Mouse (Mus musculus) intestine, postnatal 0 days (tissue): ENCODE data around the gene Arid5b. TPM values are rescaled to one million over a fixed set of nuclear protein-coding genes. Genes with fewer than 3 reads are reported as not detected.

Experiments
- ATAC-seq: fragments of 200-750 bp; cut with Nextera tagmentation; 2 replicates; pipeline ENCODE4 v1.8.0; 2017; ENCODE audit warnings: mild to moderate bottlenecking, moderate TSS enrichment, moderate library complexity
- H3K27ac ChIP-seq: fragments of 300-500 bp; sonication (generic); 2 replicates; pipeline ENCODE4 v1.5.1; 2014; ENCODE audit warnings: mild to moderate bottlenecking, low read depth, low read length, moderate library complexity
- H3K27me3 ChIP-seq: fragments of 300-500 bp; sonication (generic); replicated peaks from 2 replicates; pipeline ENCODE4 v1.6.1; 2014; ENCODE audit warnings: low read length, mixed read lengths; ENCODE audit not compliant: control insufficient read depth, insufficient read depth
- H3K36me3 ChIP-seq: fragments of 300-500 bp; sonication (generic); 2 replicates; pipeline ENCODE4 v1.6.1; 2014; ENCODE audit warnings: mild to moderate bottlenecking, moderate library complexity; ENCODE audit not compliant: control insufficient read depth, insufficient read depth
- H3K4me1 ChIP-seq: fragments of 300-500 bp; sonication (generic); replicated peaks from 2 replicates; pipeline ENCODE4 v1.6.1; 2014; ENCODE audit warnings: antibody characterized with exemption, low read length, mixed read lengths; ENCODE audit not compliant: control insufficient read depth, insufficient read depth
- H3K4me2 ChIP-seq: fragments of 300-500 bp; sonication (generic); replicated peaks from 2 replicates; pipeline ENCODE4 v1.6.1; 2014; ENCODE audit warnings: low read depth, mild to moderate bottlenecking, moderate library complexity
- H3K4me3 ChIP-seq: fragments of 300-500 bp; sonication (generic); 2 replicates; pipeline ENCODE4 v1.5.1; 2014; ENCODE audit warnings: low read depth, low read length
- H3K9ac ChIP-seq: fragments of 300-500 bp; sonication (generic); 2 replicates; pipeline ENCODE4 v1.6.1; 2014; ENCODE audit warnings: mild to moderate bottlenecking, low read depth, low read length
- H3K9me3 ChIP-seq: fragments of 300-500 bp; sonication (generic); 2 replicates; pipeline ENCODE4 v1.6.1; 2016; ENCODE audit warnings: mixed run types; ENCODE audit not compliant: control insufficient read depth
- CTCF ChIP-seq: sonication (generic); IDR thresholded peaks from 2 replicates; pipeline ENCODE4 v1.5.1; 2016; ENCODE audit warnings: low read depth, mild to moderate bottlenecking, control low read depth, antibody characterized with exemption, moderate library complexity
- WGBS: fragments of 180-500 bp; shearing (Covaris S2); extraction: QIAGEN DNeasy Blood & Tissue Kit; methylation state at CpG from one replicate; pipeline ENCODE4 v1.1.7; 2014; 5-methylcytosine and 5-hydroxymethylcytosine counted together
- polyA plus RNA-seq: library from polyadenylated mRNA; unstranded; fragments of >200 nt; fragmentation: Nextera tagmentation; extraction: Ambion mirVana; gene quantifications from 2 replicates; pipeline ENCODE4 v1.2.1, GENCODE M21; 2015

Gene Arid5b
- polyA plus RNA-seq, 1 experiment from 2014 or later: 15.1 TPM

DNA sequence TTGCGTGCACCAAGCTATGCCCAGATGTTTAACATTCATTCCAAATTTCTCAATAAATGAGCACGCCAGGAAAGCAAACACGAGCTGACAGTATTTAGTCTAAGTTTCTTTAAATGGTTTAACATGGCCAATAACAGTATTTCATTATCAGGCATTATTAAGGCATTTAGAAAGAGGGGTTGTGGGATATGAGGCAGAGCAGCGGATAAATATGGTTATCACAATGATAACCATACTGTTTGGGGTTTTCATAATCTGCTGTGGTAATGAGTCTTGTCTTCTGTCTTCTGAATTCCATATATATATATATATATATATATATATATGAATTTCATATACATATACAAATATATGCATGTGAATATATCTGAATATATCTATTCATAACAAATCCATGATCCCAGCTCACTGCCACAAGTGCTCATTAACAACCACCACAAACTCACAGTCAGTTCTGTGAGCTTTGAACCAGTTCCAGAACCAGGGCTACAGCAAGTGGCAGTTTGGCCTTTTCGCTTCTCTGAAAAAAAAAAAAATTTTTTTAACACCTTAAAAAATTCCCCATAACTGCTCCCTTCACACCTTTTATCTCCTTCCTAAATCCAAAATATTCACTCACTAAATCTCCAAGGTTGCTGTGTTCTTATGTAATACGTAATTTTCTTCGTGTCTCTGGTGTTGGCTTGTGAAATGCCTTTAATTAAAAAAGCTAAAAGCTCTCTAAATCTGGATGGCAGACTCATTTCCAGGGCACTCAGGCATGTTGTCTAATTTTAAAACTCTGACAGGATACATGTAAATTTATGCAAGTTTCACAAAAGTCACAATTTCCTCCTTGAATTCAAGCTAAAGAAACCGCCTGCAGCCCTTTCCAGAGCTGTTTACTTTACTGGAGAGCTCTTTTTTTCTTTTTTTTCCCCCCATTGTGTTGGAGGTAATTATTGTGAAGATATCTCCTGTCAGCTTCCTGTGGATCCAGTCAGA lies 113.5 kb downstream of the Arid5b start:
- Histone ChIP-seq H3K36me3 (no peaks in the 10 kb centered on the region), H3K27ac (no peak overlapping the region), H3K4me1 (peaks cover 22% of the 10 kb centered on the region), H3K4me3 (no peak overlapping the region), H3K27me3 (no peaks in the 10 kb centered on the region), H3K9ac (no peak overlapping the region), H3K9me3 (no peaks in the 10 kb centered on the region), H3K4me2 (no peak overlapping the region)
- ATAC-seq: no peak
- no peak for TF ChIP-seq CTCF
- WGBS: 63% methylated on average over 8 of the region's 8 CpGs

GRCm38 (mm10) chr10:68164137-68164536 lies 114.4 kb downstream of the Arid5b start:
- TF ChIP-seq CTCF: no peak
- no peak overlapping the region for H3K4me2 ChIP-seq
- no peaks in the 10 kb centered on the region for H3K36me3 ChIP-seq
- no peak overlapping the region for H3K4me3 ChIP-seq
- H3K9me3 ChIP-seq: no peaks in the 10 kb centered on the region
- ATAC-seq: no peak
- 72% methylated on average over 2 of the region's 2 CpGs for WGBS
- H3K4me1 ChIP-seq: peaks cover 21% of the 10 kb centered on the region
- no peak overlapping the region for H3K9ac ChIP-seq
- no peak overlapping the region for H3K27ac ChIP-seq
- H3K27me3 ChIP-seq: no peaks in the 10 kb centered on the region

- ATAC-seq: no peak
- H3K36me3 ChIP-seq: no peaks in the 10 kb centered on the region
- WGBS: 66% methylated on average over 9 of the region's 9 CpGs
- no peak overlapping the region for H3K27ac ChIP-seq
- H3K27me3 ChIP-seq: no peaks in the 10 kb centered on the region
- H3K4me2 ChIP-seq: no peak overlapping the region
- H3K4me3 ChIP-seq: no peak overlapping the region
- H3K9me3 ChIP-seq: no peaks in the 10 kb centered on the region
- no peak for TF ChIP-seq CTCF
- no peak overlapping the region for H3K9ac ChIP-seq
- peaks cover 3% of the 10 kb centered on the region for H3K4me1 ChIP-seq
These were observed 118.8 kb downstream of the Arid5b start for GRCm38 (mm10) chr10:68159759-68160158.

DNA sequence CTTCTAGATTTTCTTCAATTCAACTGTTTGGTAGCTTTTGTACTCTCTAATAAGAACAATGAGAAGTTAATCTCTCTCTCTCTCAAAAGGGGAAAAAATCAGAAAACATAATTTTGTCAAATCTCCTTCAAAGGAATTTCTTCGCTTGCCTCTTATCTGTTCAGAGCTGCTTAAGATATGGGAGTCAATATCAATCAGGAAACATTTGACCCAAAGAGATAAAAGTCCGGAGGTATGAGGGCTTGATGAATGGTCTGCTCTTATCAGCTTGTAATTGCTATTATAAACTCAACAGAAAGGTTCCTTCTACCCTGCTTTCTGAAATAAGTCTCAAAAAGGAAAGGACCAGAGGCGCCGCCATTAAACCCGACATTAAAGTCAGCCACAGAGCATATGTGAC lies 120.0 kb downstream of the Arid5b start:
- 42% methylated on average over 5 of the region's 5 CpGs for WGBS
- Histone ChIP-seq H3K36me3 (no peaks in the 10 kb centered on the region), H3K4me3 (no peak overlapping the region), H3K4me2 (peak overlapping the region; percentile 47), H3K9ac (no peak overlapping the region), H3K27ac (no peak overlapping the region), H3K9me3 (no peaks in the 10 kb centered on the region), H3K4me1 (peaks cover 3% of the 10 kb centered on the region), H3K27me3 (no peaks in the 10 kb centered on the region)
- TF ChIP-seq CTCF: no peak
- ATAC-seq: 0 out of 2 replicates have a peak, but pooled peaks have one; percentile 53

DNA sequence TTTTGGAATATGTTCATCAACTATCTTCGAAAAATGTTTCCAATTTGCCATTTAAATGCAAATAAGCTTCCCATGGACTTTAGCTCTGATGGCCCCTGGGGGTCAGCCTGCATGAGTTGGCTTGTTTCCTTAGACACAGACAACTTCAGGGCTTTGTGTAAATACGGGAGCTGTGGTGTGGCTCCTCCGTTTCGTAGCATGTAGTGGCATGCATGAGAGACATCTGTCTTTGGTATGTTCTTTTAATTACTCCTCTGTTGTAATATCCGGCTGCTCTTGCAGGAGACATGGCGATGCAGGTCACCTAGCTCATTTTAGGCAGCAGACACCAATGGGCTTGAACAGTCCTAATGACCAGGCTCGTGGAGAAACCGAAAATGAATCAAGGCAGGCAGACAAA lies 121.0 kb downstream of the Arid5b start:
- no peaks in the 10 kb centered on the region for H3K36me3 ChIP-seq

GRCm38 (mm10) chr10:68156646-68157245 lies 121.8 kb downstream of the Arid5b start:
- TF ChIP-seq CTCF: no peak
- H3K4me2 ChIP-seq: no peak overlapping the region; the same call in 1 of the 2 replicates
- H3K9me3 ChIP-seq: no peaks in the 10 kb centered on the region
- H3K4me3 ChIP-seq: no peak overlapping the region
- no peaks in the 10 kb centered on the region for H3K36me3 ChIP-seq
- no peak overlapping the region for H3K27ac ChIP-seq
- no peaks in the 10 kb centered on the region for H3K27me3 ChIP-seq
- peaks cover 3% of the 10 kb centered on the region for H3K4me1 ChIP-seq
- H3K9ac ChIP-seq: no peak overlapping the region
- WGBS: 34% methylated on average over 10 of the region's 10 CpGs
- no peak; the same call in 1 of the 2 replicates for ATAC-seq

More for the DNA sequence above, 121.0 kb downstream of the Arid5b start:
- no peak overlapping the region for H3K9ac ChIP-seq
- H3K4me1 ChIP-seq: peaks cover 3% of the 10 kb centered on the region
- ATAC-seq: no peak
- H3K27ac ChIP-seq: no peak overlapping the region
- no peaks in the 10 kb centered on the region for H3K9me3 ChIP-seq
- H3K4me3 ChIP-seq: no peak overlapping the region
- WGBS: 58% methylated on average over 8 of the region's 8 CpGs
- H3K4me2 ChIP-seq: no peak overlapping the region
- no peak for TF ChIP-seq CTCF
- no peaks in the 10 kb centered on the region for H3K27me3 ChIP-seq
